Mouse (Mus musculus) retina, adult 2 months (tissue): ENCODE data around the gene Rarb.

Source experiments
- DNase-seq: peaks from one replicate; pipeline ENCODE4 v3.0.0-alpha.2; 2012; ENCODE audit warnings: low read depth, low spot score

The Rarb gene

DNA sequence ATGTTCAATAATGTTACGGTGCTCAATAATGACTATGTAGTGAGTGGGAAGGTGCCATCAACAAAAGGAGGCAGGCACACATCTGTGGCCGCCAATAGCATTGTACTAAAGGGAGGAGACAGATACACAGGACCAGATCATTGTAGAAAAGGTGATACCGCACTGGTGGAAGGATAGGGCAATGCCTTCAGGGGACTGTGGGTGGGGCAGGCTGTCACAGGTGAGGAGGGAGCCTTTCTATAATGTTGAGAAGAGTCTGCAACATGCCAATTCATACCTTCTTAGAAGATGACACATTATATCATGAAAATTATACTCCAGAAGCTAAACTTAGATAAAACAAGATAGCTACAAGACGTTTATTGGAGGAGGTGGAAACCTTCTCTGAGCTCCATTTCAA is 381.6 kb downstream of the Rarb start:
- no peak for DNase-seq

DNA sequence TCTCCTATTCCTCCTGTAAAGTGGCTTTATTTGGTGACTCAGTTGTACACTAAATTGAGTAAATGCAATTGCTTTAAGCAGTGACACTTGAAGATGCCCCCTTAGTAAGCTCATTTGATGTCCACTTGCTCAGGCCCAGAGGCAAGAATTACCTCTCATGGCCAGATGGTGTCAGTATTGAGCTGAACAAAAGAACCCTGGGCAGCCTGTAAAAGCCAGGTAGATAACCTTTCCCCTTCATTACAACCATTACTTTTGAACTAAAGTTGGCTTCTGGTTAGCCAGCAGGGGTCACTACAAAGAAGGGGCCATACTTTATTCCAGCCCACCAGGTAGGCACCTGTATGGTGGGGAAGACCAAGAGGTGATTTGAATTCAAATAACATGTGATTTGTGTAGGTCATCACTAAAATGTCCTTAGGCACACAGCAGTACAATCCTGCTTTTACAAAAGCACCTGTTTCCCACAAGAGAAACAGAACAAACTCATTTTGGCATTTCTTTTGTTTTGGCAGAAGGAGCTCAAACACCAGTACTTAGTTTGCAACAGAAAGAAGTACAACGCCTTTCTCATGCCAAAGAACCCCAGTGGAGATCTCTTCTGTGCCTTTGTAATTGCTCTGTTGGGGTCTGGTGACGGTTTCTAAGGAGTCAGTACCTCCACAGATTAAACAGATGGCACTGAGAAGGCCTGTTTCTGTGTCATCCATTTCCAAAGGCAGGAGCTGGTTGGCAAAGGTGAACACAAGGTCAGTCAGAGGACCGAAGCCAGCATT is 384.4 kb downstream of the Rarb start:
- DNase-seq: peak; percentile 63

DNA sequence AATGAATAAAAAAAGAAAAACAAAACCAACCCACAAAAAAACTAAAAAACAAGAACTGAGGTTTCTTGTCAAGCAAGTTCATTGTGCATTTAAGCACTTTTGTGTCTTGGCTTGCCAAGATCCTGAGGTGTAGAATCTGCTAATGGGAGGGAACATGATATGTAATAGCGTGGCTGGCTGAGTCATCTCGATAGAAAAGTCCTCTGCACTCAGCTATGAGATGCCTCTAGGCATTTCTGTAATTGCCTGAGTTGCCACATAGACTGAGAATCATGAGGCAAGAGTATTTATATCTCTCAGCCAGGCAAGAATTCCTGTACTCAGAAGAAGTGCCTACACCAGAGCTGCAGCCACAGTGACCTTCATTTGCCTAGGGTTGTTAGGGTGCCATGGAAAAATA is 385.8 kb downstream of the Rarb start:
- DNase-seq: no peak

DNA sequence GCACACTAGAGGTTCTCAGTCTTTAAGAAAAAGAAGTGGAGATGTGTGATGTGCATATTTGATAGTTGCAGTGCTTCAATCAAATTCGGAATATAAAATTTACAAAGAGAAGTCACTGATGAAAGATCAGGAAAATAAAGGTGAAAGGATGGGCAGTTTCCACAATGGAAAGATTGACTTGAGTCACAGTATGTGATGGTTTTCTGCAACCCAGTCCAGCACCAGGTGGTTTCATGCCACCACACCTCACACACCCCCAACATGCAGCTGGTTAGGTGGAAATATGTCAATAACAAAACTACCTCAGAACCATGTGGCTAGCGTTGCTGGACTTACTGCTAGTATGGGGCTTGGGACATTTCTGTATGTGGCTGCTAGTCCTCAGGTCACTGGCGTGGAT is 386.4 kb downstream of the Rarb start:
- no peak for DNase-seq

DNA sequence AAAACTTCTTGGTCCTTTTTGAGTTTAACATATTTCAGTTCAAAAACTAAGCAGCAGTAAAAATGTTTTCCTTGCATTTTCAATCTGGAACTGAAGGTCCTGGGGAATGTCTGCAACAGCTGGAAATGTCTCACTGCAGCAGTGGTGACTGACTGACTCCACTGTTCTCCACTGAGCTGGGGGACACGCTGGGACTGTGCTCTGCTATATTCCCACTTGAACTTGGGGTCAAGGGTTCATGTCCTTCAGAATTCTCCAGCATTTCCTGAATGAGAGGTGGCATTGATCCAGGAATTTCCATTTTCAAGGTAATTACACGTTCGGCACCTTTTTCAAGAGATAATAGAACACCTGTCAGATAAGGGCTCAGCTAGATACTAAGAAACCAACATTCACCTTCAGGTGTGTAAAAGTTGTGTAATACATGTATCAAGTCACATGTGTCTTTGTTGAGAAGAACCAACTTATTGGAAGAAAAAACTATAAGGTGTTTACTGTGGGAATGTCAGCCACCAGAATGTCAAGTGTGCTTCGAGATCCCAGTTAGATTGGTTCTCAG is 386.9 kb downstream of the Rarb start:
- no peak for DNase-seq

DNA sequence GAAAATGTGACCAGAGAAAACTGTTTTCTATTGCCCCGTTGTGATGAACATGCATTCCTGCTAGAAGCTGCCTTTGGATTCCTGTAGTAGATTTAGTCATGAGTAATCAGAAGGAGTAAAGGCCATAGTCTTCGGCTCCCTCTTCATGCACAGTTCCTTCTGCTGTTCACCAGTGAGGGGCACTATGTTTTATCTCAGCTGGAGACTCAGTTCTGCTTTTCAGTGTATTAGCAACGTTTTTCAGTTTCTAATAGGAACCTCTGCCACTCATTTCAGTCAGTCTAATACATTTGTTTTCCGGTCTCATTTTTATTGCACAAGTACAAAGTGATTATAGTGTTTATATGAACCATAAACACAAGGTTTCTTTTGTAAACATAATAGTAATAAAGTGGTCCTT is 391.4 kb downstream of the Rarb start:
- DNase-seq: no peak

DNA sequence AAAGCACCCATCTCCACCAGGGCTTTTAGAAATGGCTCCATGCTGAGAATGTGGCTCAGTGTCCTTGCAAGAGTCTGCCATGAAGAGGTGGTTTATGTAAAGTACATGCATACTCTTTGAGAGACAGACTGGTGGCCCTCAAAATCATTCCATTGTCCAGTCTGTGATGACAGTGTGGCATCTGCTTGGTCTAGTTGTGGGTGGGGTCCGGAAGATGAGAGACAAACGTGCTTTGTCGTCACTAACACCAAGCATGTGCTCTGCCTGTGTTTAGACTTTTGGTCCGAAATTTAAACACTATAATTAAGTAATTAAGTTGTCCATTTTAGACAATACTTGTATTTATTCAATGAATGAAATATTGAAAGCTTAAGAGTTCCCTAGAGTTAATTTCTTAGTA is 404.8 kb downstream of the Rarb start:
- no peak for DNase-seq

DNA sequence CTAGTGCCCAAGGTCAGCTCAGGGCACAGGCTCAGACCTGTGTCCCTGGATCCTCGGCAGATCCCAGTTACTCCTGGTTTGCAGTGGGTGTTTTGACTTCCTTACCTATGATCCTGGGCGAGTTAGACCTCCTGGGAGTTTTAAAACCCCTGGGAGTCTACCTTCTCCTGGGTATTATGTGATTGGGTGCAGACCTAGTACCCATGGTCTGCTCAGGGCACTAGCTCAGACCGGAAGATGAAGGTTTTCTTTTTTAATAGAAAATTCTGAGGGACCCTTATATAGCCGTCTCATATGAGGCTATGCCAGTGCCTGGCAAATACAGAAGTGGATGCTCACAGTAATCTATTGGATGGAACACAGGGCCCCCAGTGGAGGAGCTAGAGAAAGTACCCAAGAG is 413.8 kb downstream of the Rarb start:
- DNase-seq: no peak

DNA sequence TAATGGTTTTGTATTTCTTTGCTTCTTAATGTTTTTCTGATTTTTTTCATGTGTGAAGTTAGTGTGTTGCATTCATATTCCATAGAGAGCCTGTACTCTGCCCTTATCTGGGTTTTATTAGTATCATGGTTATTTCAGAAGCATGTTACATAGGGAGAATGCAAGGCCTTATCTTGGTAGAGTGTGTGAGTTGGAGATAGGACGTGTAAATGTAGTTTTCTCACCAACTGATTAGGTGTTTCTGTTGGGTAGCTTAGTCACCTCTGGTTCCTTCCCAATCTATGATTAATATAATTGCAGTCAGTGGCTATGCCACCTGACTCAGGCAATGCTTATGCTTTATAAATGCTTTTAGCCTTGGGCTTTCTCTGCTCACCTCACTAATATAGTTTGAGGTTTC is 434.2 kb downstream of the Rarb start:
- DNase-seq: no peak
